Mouse (Mus musculus) hindbrain, postnatal 0 days (tissue): Measurements from ENCODE around the gene Ism1. TPM values are rescaled to one million over a fixed set of nuclear protein-coding genes. Genes with fewer than 3 reads are reported as not detected.
A peak's percentile ranks its signal among the peaks of the same experiment; 100 is the strongest.

Experiments
- ATAC-seq: fragments of 200-750 bp; cut with Nextera tagmentation; 2 replicates; pipeline ENCODE4 v1.8.0; 2017; ENCODE audit warnings: mild to moderate bottlenecking, moderate TSS enrichment, moderate library complexity
- DNase-seq: peaks from one replicate; pipeline ENCODE4 v3.0.0-alpha.2; 2015; ENCODE audit warnings: low spot score
- H3K27ac ChIP-seq: fragments of 300-500 bp; sonication (generic); 2 replicates; pipeline ENCODE4 v1.5.1; 2014; ENCODE audit warnings: mild to moderate bottlenecking
- H3K27me3 ChIP-seq: fragments of 300-500 bp; sonication (generic); 2 replicates; pipeline ENCODE4 v1.6.1; 2014; ENCODE audit warnings: low read length, mixed read lengths; ENCODE audit not compliant: insufficient read depth
- H3K36me3 ChIP-seq: fragments of 300-500 bp; sonication (generic); 2 replicates; pipeline ENCODE4 v1.6.1; 2014; ENCODE audit warnings: low read length, mixed read lengths; ENCODE audit not compliant: insufficient read depth
- H3K4me1 ChIP-seq: fragments of 300-500 bp; sonication (generic); 2 replicates; pipeline ENCODE4 v1.6.1; 2014; ENCODE audit warnings: antibody characterized with exemption, low read length, mixed read lengths; ENCODE audit not compliant: insufficient read depth
- H3K4me2 ChIP-seq: fragments of 300-500 bp; sonication (generic); 2 replicates; pipeline ENCODE4 v1.6.1; 2014; ENCODE audit warnings: low read depth, mild to moderate bottlenecking, low read length, moderate library complexity, mixed read lengths
- H3K4me3 ChIP-seq: fragments of 300-500 bp; sonication (generic); 2 replicates; pipeline ENCODE4 v1.5.1; 2014; ENCODE audit warnings: low read length
- H3K9ac ChIP-seq: fragments of 300-500 bp; sonication (generic); replicated peaks from 2 replicates; pipeline ENCODE4 v1.6.1; 2014; ENCODE audit warnings: mild to moderate bottlenecking, low read length, moderate library complexity, mixed read lengths
- H3K9me3 ChIP-seq: fragments of 300-500 bp; sonication (generic); 2 replicates; pipeline ENCODE4 v1.6.1; 2016; ENCODE audit warnings: low read length, mixed read lengths
- CTCF ChIP-seq: IDR thresholded peaks from 2 replicates; pipeline ENCODE4 v1.5.1; 2016; ENCODE audit warnings: antibody characterized with exemption, control low read depth, low read depth
- WGBS: fragments of 180-500 bp; shearing (Covaris S2); extraction: QIAGEN DNeasy Blood & Tissue Kit; methylation state at CpG from one replicate; pipeline ENCODE4 v1.1.7; 2014; 5-methylcytosine and 5-hydroxymethylcytosine counted together
- polyA plus RNA-seq: library from polyadenylated mRNA; unstranded; fragments of >200 nt; fragmentation: Nextera tagmentation; extraction: Ambion mirVana; gene quantifications from 2 replicates; pipeline ENCODE4 v1.2.1, GENCODE M21; 2015
- total RNA-seq: library from RNA; depleted of rRNA; stranded (reverse); fragments of >200 nt; gene quantifications from 2 replicates; pipeline ENCODE4 v1.2.3, GENCODE M21; 2014

Gene Ism1
- total and polyA plus RNA-seq, 2 experiments from 2014 or later, result 0.88 to 2.1 TPM

- TF ChIP-seq CTCF, result no peak
- peak; percentile 2 for DNase-seq
- H3K27ac ChIP-seq, result no peak overlapping the region
- WGBS, result 52% methylated on average over 4 of the region's 4 CpGs
- H3K9me3 ChIP-seq, result no peaks in the 10 kb centered on the region
- H3K4me2 ChIP-seq, result no peak overlapping the region
- peak; percentile 66 for ATAC-seq
- H3K4me1 ChIP-seq, result no peaks in the 10 kb centered on the region
- no peaks in the 10 kb centered on the region for H3K36me3 ChIP-seq
- no peaks in the 10 kb centered on the region for H3K27me3 ChIP-seq
- no peak overlapping the region for H3K4me3 ChIP-seq
- no peak overlapping the region for H3K9ac ChIP-seq
These were observed 21.2 kb upstream of the Ism1 start for GRCm38 (mm10) chr2:139656750-139657149.

- Histone ChIP-seq H3K27ac (no peak overlapping the region), H3K9ac (no peak overlapping the region), H3K36me3 (no peaks in the 10 kb centered on the region), H3K4me3 (no peak overlapping the region), H3K27me3 (no peaks in the 10 kb centered on the region), H3K4me1 (no peaks in the 10 kb centered on the region), H3K4me2 (no peak overlapping the region), H3K9me3 (no peaks in the 10 kb centered on the region)
- no peak for ATAC-seq
- 86% methylated on average over 3 of the region's 3 CpGs for WGBS
- no peak for DNase-seq
- TF ChIP-seq CTCF, result no peak
These were observed 6.1 kb upstream of the Ism1 start for GRCm38 (mm10) chr2:139671838-139672237.

- no peak overlapping the region for H3K4me3 ChIP-seq
- ATAC-seq, result no peak
- 63% methylated on average over 2 of the region's 2 CpGs for WGBS
These were observed 5.6 kb upstream of the Ism1 start for GRCm38 (mm10) chr2:139672371-139672770.

GRCm38 (mm10) chr2:139677065-139677762, 764 bp upstream of the Ism1 start:
- H3K27me3 ChIP-seq, result no peaks in the 10 kb centered on the region
- H3K36me3 ChIP-seq, result no peaks in the 10 kb centered on the region
- no peaks in the 10 kb centered on the region for H3K4me1 ChIP-seq
- no peaks in the 10 kb centered on the region for H3K9me3 ChIP-seq
- peak; percentile 80 for DNase-seq
- H3K4me2 ChIP-seq, result peak overlapping the region; percentile 99
- peak; percentile 57 for ATAC-seq
- peak; percentile 43 for TF ChIP-seq CTCF
- H3K4me3 ChIP-seq, result peak overlapping the region; percentile 96
- WGBS, result under 1% methylated on average over 52 of the region's 52 CpGs
- H3K27ac ChIP-seq, result no peak overlapping the region
- peak overlapping the region; percentile 67 for H3K9ac ChIP-seq

More at GRCm38 (mm10) chr2:139672371-139672770, 5.6 kb upstream of the Ism1 start:
- Histone ChIP-seq H3K4me1 (no peaks in the 10 kb centered on the region), H3K9ac (no peak overlapping the region), H3K4me2 (no peak overlapping the region), H3K27ac (no peak overlapping the region), H3K27me3 (no peaks in the 10 kb centered on the region), H3K9me3 (no peaks in the 10 kb centered on the region), H3K36me3 (no peaks in the 10 kb centered on the region)
- no peak for TF ChIP-seq CTCF
- no peak for DNase-seq

- Histone ChIP-seq H3K9ac (peak overlapping the region; percentile 67), H3K4me2 (peak overlapping the region; percentile 99), H3K4me3 (peak overlapping the region; percentile 96), H3K36me3 (no peaks in the 10 kb centered on the region), H3K9me3 (no peaks in the 10 kb centered on the region), H3K27me3 (no peaks in the 10 kb centered on the region), H3K4me1 (no peaks in the 10 kb centered on the region), H3K27ac (peak overlapping the region; percentile 68)
- TF ChIP-seq CTCF, result peak; percentile 47
- WGBS, result 2% methylated on average over 75 of the region's 84 CpGs
- ATAC-seq (peak; percentile 91), DNase-seq (peak; percentile 83)
These were observed 530 bp downstream of the Ism1 start for GRCm38 (mm10) chr2:139678275-139679140.

- no peaks in the 10 kb centered on the region for H3K36me3 ChIP-seq
- H3K4me2 ChIP-seq, result no peak overlapping the region
- 81% methylated on average over 3 of the region's 3 CpGs for WGBS
- TF ChIP-seq CTCF, result no peak
- no peaks in the 10 kb centered on the region for H3K9me3 ChIP-seq
- H3K9ac ChIP-seq, result no peak overlapping the region
- no peaks in the 10 kb centered on the region for H3K27me3 ChIP-seq
- H3K4me1 ChIP-seq, result no peaks in the 10 kb centered on the region
- no peak for ATAC-seq
- no peak overlapping the region for H3K4me3 ChIP-seq
- DNase-seq, result no peak
- H3K27ac ChIP-seq, result no peak overlapping the region
These were observed 4.6 kb downstream of the Ism1 start for GRCm38 (mm10) chr2:139682540-139682939.
